Mouse (Mus musculus): ENCODE measurements around the gene Fnip2. TPM values are rescaled to one million over a fixed set of nuclear protein-coding genes. Genes with fewer than 3 reads are reported as not detected.

Gene Fnip2
- polyA plus RNA-seq, 1 experiment from 2014 or later = 9.9 TPM

GRCm38 (mm10) chr3:79425441-79425840 lies 142.2 kb downstream of the Fnip2 start:
- Histone ChIP-seq H3K4me1 (replicated peaks; ENCODE audit: control insufficient read depth, insufficient read depth, low read length) (no peaks in the 10 kb centered on the region), H3K36me3 (replicated peaks; ENCODE audit: control insufficient read depth, insufficient read depth) (no peaks in the 10 kb centered on the region), H3K9me3 (ENCODE audit: control insufficient read depth, low read length) (no peaks in the 10 kb centered on the region), H3K4me2 (replicated peaks) (no peak overlapping the region), H3K27ac (no peak overlapping the region), H3K4me3 (replicated peaks; ENCODE audit: low read length) (no peak overlapping the region), H3K27me3 (ENCODE audit: control insufficient read depth, insufficient read depth, low read length) (no peaks in the 10 kb centered on the region), H3K9ac (no peak overlapping the region)
- DNase-seq (ENCODE audit: low spot score) (no peak), ATAC-seq (ENCODE audit: low FRiP score) (no peak)
- 91% methylated on average over 1 of the region's 1 CpGs for WGBS

GRCm38 (mm10) chr3:79418921-79419320 lies 148.7 kb downstream of the Fnip2 start:
- 83% methylated on average over 14 of the region's 14 CpGs for WGBS
- no peak overlapping the region for H3K4me3 ChIP-seq (replicated peaks; ENCODE audit: low read length)
- H3K36me3 ChIP-seq (replicated peaks; ENCODE audit: control insufficient read depth, insufficient read depth) = no peaks in the 10 kb centered on the region
- no peaks in the 10 kb centered on the region for H3K9me3 ChIP-seq (ENCODE audit: control insufficient read depth, low read length)
- H3K4me1 ChIP-seq (replicated peaks; ENCODE audit: control insufficient read depth, insufficient read depth, low read length) = peaks cover 13% of the 10 kb centered on the region
- no peak overlapping the region for H3K4me2 ChIP-seq (replicated peaks)
- H3K9ac ChIP-seq = no peak overlapping the region
- DNase-seq (ENCODE audit: low spot score) (no peak), ATAC-seq (ENCODE audit: low FRiP score) (no peak)
- H3K27ac ChIP-seq = no peak overlapping the region
- no peaks in the 10 kb centered on the region for H3K27me3 ChIP-seq (ENCODE audit: control insufficient read depth, insufficient read depth, low read length)

- no peak overlapping the region for H3K4me2 ChIP-seq (replicated peaks)
- ATAC-seq (ENCODE audit: low FRiP score) = peak; percentile 82
- WGBS = 17% methylated on average over 4 of the region's 4 CpGs
- no peak overlapping the region for H3K9ac ChIP-seq
- H3K4me1 ChIP-seq (replicated peaks; ENCODE audit: control insufficient read depth, insufficient read depth, low read length) = peaks cover 13% of the 10 kb centered on the region
- DNase-seq (ENCODE audit: low spot score) = peak; percentile 57
- H3K4me3 ChIP-seq (replicated peaks; ENCODE audit: low read length) = no peak overlapping the region
- H3K36me3 ChIP-seq (replicated peaks; ENCODE audit: control insufficient read depth, insufficient read depth) = no peaks in the 10 kb centered on the region
- no peaks in the 10 kb centered on the region for H3K27me3 ChIP-seq (ENCODE audit: control insufficient read depth, insufficient read depth, low read length)
- H3K27ac ChIP-seq = peak overlapping the region; percentile 55
- H3K9me3 ChIP-seq (ENCODE audit: control insufficient read depth, low read length) = no peaks in the 10 kb centered on the region
Measured at GRCm38 (mm10) chr3:79416944-79417680, 150.5 kb downstream of the Fnip2 start.

- ATAC-seq (ENCODE audit: low FRiP score) (no peak), DNase-seq (ENCODE audit: low spot score) (no peak)
- Histone ChIP-seq H3K9me3 (ENCODE audit: control insufficient read depth, low read length) (no peaks in the 10 kb centered on the region), H3K4me2 (replicated peaks) (no peak overlapping the region), H3K9ac (no peak overlapping the region), H3K4me1 (replicated peaks; ENCODE audit: control insufficient read depth, insufficient read depth, low read length) (peaks cover 13% of the 10 kb centered on the region), H3K27ac (no peak overlapping the region), H3K4me3 (replicated peaks; ENCODE audit: low read length) (no peak overlapping the region), H3K36me3 (replicated peaks; ENCODE audit: control insufficient read depth, insufficient read depth) (no peaks in the 10 kb centered on the region), H3K27me3 (ENCODE audit: control insufficient read depth, insufficient read depth, low read length) (no peaks in the 10 kb centered on the region)
Measured at GRCm38 (mm10) chr3:79415929-79416328, 151.7 kb downstream of the Fnip2 start.

- ATAC-seq (ENCODE audit: low FRiP score) (no peak), DNase-seq (ENCODE audit: low spot score) (no peak)
- WGBS = 84% methylated on average over 5 of the region's 5 CpGs
- no peaks in the 10 kb centered on the region for H3K36me3 ChIP-seq (replicated peaks; ENCODE audit: control insufficient read depth, insufficient read depth)
- H3K4me1 ChIP-seq (replicated peaks; ENCODE audit: control insufficient read depth, insufficient read depth, low read length) = peaks cover 15% of the 10 kb centered on the region
- no peaks in the 10 kb centered on the region for H3K27me3 ChIP-seq (ENCODE audit: control insufficient read depth, insufficient read depth, low read length)
- H3K9ac ChIP-seq = no peak overlapping the region
- H3K4me2 ChIP-seq (replicated peaks) = no peak overlapping the region
- no peak overlapping the region for H3K4me3 ChIP-seq (replicated peaks; ENCODE audit: low read length)
- H3K9me3 ChIP-seq (ENCODE audit: control insufficient read depth, low read length) = no peaks in the 10 kb centered on the region
- H3K27ac ChIP-seq = no peak overlapping the region
Measured at GRCm38 (mm10) chr3:79415081-79415480, 152.5 kb downstream of the Fnip2 start.

GRCm38 (mm10) chr3:79413492-79413891 lies 154.1 kb downstream of the Fnip2 start:
- no peak for ATAC-seq (ENCODE audit: low FRiP score)
- no peak overlapping the region for H3K9ac ChIP-seq
- H3K27me3 ChIP-seq (ENCODE audit: control insufficient read depth, insufficient read depth, low read length) = no peaks in the 10 kb centered on the region
- no peaks in the 10 kb centered on the region for H3K36me3 ChIP-seq (replicated peaks; ENCODE audit: control insufficient read depth, insufficient read depth)
- H3K4me3 ChIP-seq (replicated peaks; ENCODE audit: low read length) = no peak overlapping the region
- no peaks in the 10 kb centered on the region for H3K9me3 ChIP-seq (ENCODE audit: control insufficient read depth, low read length)
- H3K27ac ChIP-seq = no peak overlapping the region
- H3K4me1 ChIP-seq (replicated peaks; ENCODE audit: control insufficient read depth, insufficient read depth, low read length) = peaks cover 25% of the 10 kb centered on the region
- DNase-seq (ENCODE audit: low spot score) = no peak
- WGBS = 94% methylated on average over 1 of the region's 1 CpGs
- H3K4me2 ChIP-seq (replicated peaks) = no peak overlapping the region

GRCm38 (mm10) chr3:79411666-79412065 lies 155.9 kb downstream of the Fnip2 start:
- DNase-seq (ENCODE audit: low spot score) (no peak), ATAC-seq (ENCODE audit: low FRiP score) (no peak)
- no peaks in the 10 kb centered on the region for H3K9me3 ChIP-seq (ENCODE audit: control insufficient read depth, low read length)

GRCm38 (mm10) chr3:79410629-79410995 lies 157.0 kb downstream of the Fnip2 start:
- no peak overlapping the region for H3K4me3 ChIP-seq (replicated peaks; ENCODE audit: low read length)
- no peak overlapping the region for H3K9ac ChIP-seq
- H3K36me3 ChIP-seq (replicated peaks; ENCODE audit: control insufficient read depth, insufficient read depth) = no peaks in the 10 kb centered on the region
- no peaks in the 10 kb centered on the region for H3K27me3 ChIP-seq (ENCODE audit: control insufficient read depth, insufficient read depth, low read length)
- H3K4me2 ChIP-seq (replicated peaks) = no peak overlapping the region
- ATAC-seq (ENCODE audit: low FRiP score) = no peak
- DNase-seq (ENCODE audit: low spot score) = no peak
- no peaks in the 10 kb centered on the region for H3K9me3 ChIP-seq (ENCODE audit: control insufficient read depth, low read length)
- no peak overlapping the region for H3K27ac ChIP-seq
- 29% methylated on average over 5 of the region's 5 CpGs for WGBS
- peaks cover 12% of the 10 kb centered on the region for H3K4me1 ChIP-seq (replicated peaks; ENCODE audit: control insufficient read depth, insufficient read depth, low read length)

More at GRCm38 (mm10) chr3:79411666-79412065, 155.9 kb downstream of the Fnip2 start:
- no peak overlapping the region for H3K9ac ChIP-seq
- no peaks in the 10 kb centered on the region for H3K27me3 ChIP-seq (ENCODE audit: control insufficient read depth, insufficient read depth, low read length)
- peaks cover 17% of the 10 kb centered on the region for H3K4me1 ChIP-seq (replicated peaks; ENCODE audit: control insufficient read depth, insufficient read depth, low read length)
- WGBS = 69% methylated on average over 2 of the region's 2 CpGs
- H3K4me2 ChIP-seq (replicated peaks) = no peak overlapping the region
- no peak overlapping the region for H3K4me3 ChIP-seq (replicated peaks; ENCODE audit: low read length)
- H3K27ac ChIP-seq = no peak overlapping the region
- no peaks in the 10 kb centered on the region for H3K36me3 ChIP-seq (replicated peaks; ENCODE audit: control insufficient read depth, insufficient read depth)

GRCm38 (mm10) chr3:79409927-79410628 lies 157.5 kb downstream of the Fnip2 start:
- Histone ChIP-seq H3K27ac (no peak overlapping the region), H3K9me3 (ENCODE audit: control insufficient read depth, low read length) (no peaks in the 10 kb centered on the region), H3K4me3 (replicated peaks; ENCODE audit: low read length) (no peak overlapping the region), H3K4me2 (replicated peaks) (no peak overlapping the region), H3K4me1 (replicated peaks; ENCODE audit: control insufficient read depth, insufficient read depth, low read length) (peaks cover 12% of the 10 kb centered on the region), H3K36me3 (replicated peaks; ENCODE audit: control insufficient read depth, insufficient read depth) (no peaks in the 10 kb centered on the region), H3K9ac (no peak overlapping the region), H3K27me3 (ENCODE audit: control insufficient read depth, insufficient read depth, low read length) (no peaks in the 10 kb centered on the region)
- DNase-seq (ENCODE audit: low spot score) (peak; percentile 57), ATAC-seq (ENCODE audit: low FRiP score) (peak; percentile 68; the same call in 1 of the 2 replicates)
- 18% methylated on average over 10 of the region's 10 CpGs for WGBS

Measured in hindbrain, embryonic 14.5 days (tissue).